Mouse (Mus musculus) testis, postnatal 14 days (tissue): ENCODE data around the gene Smim12.

ENCODE experiments used
- DNase-seq: peaks from one replicate; pipeline ENCODE4 v3.0.0; 2021; ENCODE audit warnings: low spot score

Gene Smim12

DNA sequence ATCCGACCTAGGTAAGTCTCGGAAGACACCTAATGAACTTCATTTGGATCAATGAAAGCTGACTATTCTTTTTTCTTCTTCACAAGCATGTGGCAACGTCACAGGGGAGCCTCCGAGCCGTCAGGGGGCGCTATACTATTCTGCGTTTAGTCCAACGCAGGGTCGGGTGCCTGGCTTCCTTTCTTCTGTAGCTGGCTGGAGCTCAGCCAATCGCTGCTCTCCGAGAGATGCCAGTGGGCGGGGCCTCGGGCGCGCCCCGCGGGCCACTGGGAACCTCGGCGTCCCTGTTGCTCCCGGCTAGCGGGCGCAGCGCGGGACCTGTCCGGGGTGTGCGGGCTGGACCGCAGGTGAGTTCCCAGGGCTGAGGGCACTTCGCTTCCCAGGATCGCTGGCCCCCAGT, at the start of gene Smim12:
TSS of gene Smim12 (plus strand) at position 233 of the 400 bp plus-strand sequence.
- peak; percentile 99 for DNase-seq

DNA sequence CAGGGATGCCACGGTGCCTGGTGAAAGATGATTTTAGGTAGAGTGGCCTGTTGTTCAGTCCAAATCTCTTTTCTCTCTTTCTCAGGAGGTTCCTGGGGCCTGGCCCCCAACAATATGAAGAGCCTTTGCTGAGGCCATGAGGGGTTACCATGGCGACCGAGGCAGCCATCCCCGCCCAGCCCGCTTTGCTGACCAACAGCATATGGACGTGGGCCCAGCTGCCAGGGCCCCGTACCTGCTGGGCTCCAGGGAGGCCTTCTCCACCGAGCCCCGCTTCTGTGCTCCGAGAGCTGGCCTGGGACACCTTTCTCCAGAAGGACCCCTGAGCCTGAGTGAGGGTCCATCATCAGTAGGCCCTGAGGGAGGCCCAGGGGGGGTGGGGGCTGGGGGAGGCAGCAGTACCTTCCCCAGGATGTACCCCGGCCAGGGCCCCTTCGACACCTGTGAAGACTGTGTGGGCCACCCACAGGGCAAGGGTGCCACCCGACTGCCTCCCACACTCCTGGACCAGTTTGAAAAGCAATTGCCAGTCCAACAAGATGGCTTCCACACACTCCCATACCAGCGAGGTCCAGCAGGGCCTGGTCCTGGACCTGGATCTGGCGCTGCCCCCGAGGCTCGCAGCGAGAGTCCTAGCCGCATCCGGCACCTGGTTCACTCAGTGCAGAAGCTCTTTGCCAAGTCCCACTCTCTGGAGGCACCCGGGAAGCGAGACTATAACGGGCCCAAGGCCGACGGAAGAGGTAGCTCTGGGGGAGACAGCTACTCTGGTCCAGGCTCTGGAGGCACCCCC, 48.9 kb upstream of the Smim12 start:
- no peak for DNase-seq

DNA sequence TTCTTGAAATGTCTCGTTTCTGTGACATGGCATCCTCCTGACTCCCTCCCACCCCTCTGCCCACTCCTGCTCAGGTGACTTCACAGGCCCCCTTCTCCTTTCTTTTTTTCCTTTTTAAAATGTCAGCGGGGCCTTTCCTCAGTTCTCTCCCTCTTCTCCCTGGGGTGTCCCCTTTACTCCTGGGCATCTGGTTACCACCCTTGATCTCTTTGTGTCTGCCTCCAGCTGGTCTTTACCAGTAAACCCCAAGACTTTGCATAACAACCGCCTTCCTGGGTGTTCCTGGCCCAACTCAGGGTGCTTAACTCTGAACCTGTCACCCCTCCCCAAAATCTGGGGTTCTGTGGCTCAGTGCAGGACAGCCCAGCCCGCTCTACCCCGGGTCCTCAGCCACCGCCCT, 45.0 kb upstream of the Smim12 start:
- DNase-seq, result no peak

DNA sequence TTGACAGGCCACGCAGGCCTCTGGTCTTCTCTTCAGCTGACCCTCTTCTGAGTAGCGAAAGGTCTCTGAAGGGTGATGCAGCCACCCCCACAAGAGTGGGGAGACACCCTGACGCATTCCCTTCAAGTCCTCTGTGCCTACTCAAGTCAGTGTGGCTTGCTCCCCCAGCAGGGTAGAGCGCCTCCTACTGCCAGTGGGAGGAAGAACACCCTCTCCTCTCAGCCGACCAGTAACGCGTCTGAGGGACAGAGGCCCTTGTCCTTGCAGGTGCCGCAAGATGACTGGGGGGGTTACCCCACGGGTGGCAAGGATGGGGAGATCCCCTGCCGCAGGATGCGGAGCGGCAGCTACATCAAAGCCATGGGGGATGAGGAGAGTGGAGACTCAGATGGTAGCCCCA, 44.2 kb upstream of the Smim12 start:
- DNase-seq, result no peak

DNA sequence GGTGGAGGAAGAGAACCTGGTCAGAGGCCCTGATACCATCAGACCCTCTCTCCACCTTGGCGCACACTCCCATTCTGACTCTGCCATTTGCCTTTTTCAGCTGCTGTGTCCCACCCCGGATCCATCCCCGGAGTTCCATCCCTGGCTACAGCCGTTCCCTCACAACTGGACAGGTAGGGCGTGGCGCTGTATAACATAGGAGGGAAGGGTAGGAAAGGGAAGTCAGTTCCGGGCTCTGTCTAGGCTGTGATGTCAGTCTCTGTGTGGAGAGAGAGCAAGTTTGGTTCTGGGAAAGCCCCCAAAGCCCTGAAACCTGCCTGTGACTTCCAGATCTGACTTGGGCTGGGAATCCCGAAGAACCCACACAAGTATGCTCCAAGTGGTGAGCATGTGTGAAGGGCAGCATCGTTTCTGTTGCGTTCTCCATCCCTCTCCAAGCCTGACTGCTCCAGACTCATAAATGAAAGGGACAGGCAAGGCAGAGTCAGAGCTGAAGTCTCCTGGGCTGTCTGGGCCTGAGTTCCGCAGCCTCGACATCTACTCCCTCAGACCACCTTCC, 43.3 kb upstream of the Smim12 start:
- DNase-seq, result no peak

DNA sequence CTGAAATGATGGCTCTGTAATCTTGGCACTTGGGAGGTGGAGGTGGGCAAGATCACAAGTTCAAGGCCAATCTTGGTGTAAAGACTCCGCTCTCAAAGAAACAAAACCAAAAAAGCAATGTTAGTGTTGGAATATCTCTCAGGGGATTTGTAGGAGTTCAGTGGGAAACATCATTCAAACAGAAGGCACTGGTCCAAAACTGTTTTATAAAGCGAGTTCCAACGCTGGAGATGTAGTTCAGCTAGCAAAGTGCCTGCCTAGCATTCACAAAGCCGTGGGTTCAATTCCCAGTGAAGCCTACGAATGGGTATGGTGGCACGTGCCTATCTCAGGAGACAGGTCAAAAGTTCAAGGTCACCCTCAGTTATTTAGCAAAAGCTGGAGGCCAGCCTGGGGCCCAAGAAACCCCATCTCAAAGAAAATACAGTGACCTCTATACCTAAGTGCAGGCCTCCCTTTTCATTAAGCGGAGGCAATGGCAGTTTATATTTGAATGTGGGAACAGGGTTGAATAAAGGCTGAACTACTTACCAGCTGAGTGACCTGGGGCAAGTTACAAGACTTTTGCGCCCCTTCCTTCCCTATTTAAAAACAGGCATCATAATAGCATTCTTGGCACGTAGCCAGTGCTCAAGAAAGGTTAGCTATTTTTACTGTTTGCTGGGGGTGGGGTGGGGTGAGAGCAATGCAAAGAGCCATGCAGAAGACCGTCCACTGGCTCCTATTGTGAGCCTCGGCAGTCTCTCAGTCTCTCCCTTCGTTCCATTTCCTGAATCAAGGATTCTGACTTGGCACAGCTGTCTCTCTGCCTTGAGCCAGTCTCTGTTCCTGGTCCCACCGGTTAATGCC, 42.6 kb upstream of the Smim12 start:
- DNase-seq, result no peak

GRCm38 (mm10) chr4:127203081-127203480, 40.5 kb upstream of the Smim12 start:
- no peak for DNase-seq

GRCm38 (mm10) chr4:127211318-127211717, 32.3 kb upstream of the Smim12 start:
- no peak for DNase-seq

DNA sequence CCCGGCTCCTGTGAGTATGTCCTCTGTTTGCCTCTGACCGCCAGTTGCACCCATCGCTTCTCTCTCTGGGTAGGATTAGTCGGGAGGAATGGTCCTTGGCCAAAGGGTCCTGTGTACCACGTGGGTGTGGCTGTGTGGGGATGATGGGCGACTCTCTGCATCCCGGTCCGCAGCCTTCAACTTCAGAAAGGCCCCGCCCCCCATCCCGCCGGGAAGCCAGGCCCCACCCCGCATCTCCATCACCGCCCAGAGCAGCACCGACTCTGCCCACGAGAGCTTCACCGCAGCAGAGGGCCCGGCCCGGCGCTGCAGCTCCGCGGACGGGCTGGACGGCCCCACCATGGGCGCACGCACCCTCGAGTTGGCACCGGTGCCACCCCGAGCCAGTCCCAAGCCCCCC, 29.1 kb upstream of the Smim12 start:
- no peak for DNase-seq

DNA sequence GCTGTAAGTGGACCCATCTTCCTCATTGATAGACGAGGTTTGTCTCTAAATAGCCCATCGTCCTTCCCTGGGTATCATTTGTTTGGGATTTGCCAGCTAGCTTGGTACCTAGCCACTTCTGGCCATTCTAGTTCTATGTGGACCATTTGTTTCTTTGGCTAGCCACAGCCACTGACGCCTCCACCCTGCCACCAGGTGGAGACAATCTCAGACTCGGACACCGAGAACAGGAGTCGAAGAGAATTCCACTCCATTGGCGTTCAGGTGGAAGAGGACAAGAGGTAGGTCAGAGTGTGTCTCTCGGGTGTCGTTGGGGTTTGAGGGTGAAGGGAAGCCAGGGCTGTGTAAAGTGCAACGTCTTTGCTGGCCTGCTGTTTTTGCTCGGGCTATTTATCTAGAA, 28.5 kb upstream of the Smim12 start:
- no peak for DNase-seq

DNA sequence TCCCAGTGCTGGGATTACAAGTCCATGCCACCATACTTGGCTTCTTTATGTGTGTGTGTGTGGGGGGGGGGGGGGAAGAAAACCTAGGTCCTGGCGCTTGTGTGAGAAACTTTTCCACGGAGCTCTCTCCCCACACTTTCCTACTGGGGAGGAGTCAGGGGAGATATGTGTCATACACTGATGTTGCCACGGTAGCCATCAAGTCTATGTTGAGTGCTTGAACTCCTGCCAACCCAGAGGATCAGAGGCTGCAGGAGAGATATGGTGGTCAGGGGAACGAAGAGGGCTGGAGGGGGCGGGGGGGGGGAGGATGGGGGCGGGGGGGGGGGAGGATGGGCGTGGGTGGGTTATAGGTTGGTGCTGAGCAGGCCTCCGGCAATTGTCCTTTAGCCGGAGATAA, 27.8 kb upstream of the Smim12 start:
- DNase-seq, result no peak

GRCm38 (mm10) chr4:127216251-127216651, 27.3 kb upstream of the Smim12 start:
- no peak for DNase-seq

DNA sequence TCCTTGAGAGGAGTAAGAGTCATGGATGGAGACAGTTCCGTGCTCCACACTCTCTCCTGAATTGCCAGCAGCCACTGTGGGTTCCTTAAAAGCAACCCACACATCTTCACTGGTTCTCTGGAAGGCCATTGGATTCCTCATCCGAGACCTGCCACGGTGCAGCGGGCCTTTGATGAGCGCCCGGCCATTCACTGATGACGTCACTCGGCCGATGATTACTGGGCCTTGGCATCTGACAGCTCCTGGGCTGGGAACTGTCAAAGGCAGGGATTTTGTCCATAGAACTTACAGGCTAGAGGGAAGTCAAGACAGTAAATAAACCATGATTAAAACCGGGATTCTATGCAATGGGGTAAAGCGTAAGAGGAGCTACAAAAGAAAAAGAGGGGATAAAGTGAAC, 26.5 kb upstream of the Smim12 start:
- no peak for DNase-seq

GRCm38 (mm10) chr4:127223291-127223690, 20.3 kb upstream of the Smim12 start:
- DNase-seq, result no peak

DNA sequence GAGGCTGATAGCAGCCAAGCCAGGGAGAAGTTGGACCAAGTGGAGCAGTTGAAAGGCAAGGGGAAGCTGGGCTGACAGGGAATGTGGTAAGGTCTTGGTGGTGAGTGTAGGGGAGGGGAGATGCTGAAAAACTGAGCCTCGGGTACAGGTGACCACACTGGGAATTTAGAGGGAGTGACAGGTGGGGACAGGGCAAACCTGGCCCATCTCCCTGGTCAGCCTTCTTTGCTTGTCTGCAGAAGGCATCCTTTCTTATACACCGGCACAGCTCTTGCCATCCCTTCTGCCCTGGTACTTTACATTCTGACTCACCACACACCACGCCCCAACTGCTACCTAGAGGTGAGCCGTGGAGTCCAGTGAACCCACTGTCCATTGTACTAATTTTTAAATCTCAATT, 19.8 kb upstream of the Smim12 start:
- no peak for DNase-seq

DNA sequence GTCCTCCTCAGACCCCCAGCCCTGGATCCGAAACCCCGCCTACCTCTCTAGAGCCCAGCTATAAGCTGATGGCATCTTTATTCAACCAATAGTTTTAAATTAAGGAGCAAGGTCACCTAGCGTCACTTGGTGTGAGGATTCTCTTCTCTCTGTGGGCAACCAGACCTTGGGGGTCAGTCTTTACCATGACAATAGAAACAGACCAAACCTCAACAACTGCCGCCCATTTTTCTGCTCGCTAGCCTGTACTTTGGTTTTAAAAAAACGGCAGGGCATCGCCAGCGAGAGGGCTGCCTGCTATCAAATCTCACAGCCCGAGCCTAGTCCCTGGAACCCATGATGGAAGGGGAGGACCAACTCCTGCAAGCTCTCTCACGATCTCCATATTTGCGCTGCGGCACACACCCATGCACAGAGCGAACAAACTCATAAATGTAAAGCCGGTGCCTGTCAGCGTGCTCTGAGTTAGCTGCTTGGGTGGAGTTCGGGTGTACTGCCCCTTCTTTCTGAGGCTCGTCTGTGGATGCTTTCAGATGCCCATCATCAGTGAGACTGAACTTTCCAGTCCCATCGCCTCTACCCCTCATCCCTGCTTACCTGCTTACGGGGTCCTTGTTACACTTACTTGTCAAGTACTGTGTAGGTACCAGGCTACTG, 19.0 kb upstream of the Smim12 start:
- DNase-seq, result no peak

- no peak for DNase-seq
These were observed 17.5 kb upstream of the Smim12 start for GRCm38 (mm10) chr4:127226067-127226466.

GRCm38 (mm10) chr4:127227051-127227673, 16.4 kb upstream of the Smim12 start:
- DNase-seq, result no peak

- DNase-seq, result no peak
These were observed 11.6 kb upstream of the Smim12 start for GRCm38 (mm10) chr4:127232028-127232427.

GRCm38 (mm10) chr4:127232551-127232950, 11.0 kb upstream of the Smim12 start:
- DNase-seq, result no peak

DNA sequence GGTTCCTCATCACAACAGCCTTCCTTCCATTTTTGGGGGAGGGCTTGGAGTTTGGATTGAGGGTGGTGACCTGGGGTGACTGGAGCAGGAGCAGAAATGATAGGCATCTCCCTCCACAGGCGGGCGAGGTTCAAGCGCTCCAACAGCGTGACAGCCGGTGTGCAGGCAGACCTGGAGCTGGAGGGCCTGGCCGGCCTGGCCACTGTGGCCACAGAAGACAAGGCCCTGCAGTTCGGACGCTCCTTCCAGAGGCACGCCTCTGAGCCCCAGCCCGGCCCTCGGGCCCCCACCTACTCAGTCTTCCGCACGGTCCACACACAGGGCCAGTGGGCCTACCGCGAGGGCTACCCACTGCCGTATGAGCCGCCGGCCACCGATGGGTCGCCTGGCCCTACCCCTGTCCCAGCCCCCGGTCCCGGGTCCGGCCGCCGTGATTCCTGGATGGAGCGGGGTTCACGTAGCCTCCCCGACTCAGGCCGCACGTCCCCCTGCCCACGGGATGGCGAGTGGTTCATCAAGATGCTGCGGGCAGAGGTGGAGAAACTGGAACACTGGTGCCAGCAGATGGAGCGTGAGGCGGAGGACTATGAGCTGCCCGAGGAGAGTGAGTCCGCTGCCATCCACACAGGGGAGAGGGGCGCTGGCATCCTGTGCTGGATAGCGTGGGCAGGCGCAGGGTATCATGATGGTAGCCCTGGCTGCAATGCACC, 10.0 kb upstream of the Smim12 start:
- no peak for DNase-seq
